In the genomic region with DNA sequence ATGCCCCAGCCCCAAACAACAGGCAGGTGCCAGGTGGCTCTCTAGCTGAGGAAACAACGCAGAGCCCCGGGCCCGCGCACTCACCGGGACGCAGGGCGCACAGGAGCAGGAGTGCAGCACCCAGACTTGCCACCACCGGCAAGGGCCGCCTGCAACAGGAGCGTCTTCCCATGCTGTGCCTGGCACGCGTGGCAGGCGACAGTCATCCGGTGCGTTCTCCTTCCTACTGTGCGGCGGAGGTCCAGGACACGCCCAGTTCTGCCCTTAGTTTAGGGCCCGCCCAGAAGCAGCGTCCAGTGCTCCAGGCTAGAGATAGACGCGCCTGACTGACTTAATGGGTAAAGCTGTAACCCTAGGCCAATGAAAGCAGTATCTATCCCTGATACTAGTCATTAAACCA, we compare ENCODE assay signal across 9 mouse cellular contexts. TPM values are rescaled to one million over a fixed set of nuclear protein-coding genes. Genes with fewer than 3 reads are reported as not detected.
A peak's percentile ranks its signal among the peaks of the same experiment; 100 is the strongest.
DNase-seq lines count a peak whose midpoint lies in the region; ATAC-seq and TF ChIP-seq lines count a peak whose summit lies in the region.
"Had no signal": no experiment of that assay in that cellular context is flagged by ENCODE, and none has a peak within 500 bp of the region (broad histone marks: within the 10 kb centered on the region; RNA-seq: fewer than 3 reads in every experiment).

Chst13 (minus strand) TSS at position 195 of the 400 bp plus-strand sequence.

- H3K27ac ChIP-seq in gastrocnemius, adult 2 months: no peak within 1 kb of the TSS
- no peak within 1 kb of the TSS for H3K27ac ChIP-seq in intestine, postnatal 0 days (ENCODE audit: low read depth, low read length)
- no peak within 1 kb of the TSS for H3K27ac ChIP-seq in lung, embryonic 14.5 days (ENCODE audit: low read depth)
- no peak within 1 kb of the TSS for H3K27ac ChIP-seq in small intestine, adult 2 months (ENCODE audit: insufficient read depth, low read depth, low read length)
- H3K27ac ChIP-seq: macrophage had no signal

- H3K4me2 ChIP-seq in intestine, postnatal 0 days (replicated peaks; ENCODE audit: low read depth): peak within 1 kb of the TSS; percentile 50
- H3K4me2 ChIP-seq in lung, embryonic 14.5 days: peak within 1 kb of the TSS; percentile 50

- intact Hi-C loops in gastrocnemius, adult 2 months (cut with DNase I): loop anchor here (10.0 kb wide), 1 partner anchor 650 kb away; no protein-coding TSS in a partner anchor

- H3K36me3 ChIP-seq in intestine, postnatal 0 days (ENCODE audit: control insufficient read depth, insufficient read depth): no peaks in the 10 kb centered on the region
- H3K36me3 ChIP-seq in lung, embryonic 14.5 days (ENCODE audit: insufficient read depth): no peaks in the 10 kb centered on the region
- H3K36me3 ChIP-seq in small intestine, adult 2 months (ENCODE audit: control insufficient read depth, insufficient read depth, low read length): no peaks in the 10 kb centered on the region

- peak within 1 kb of the TSS; percentile 56 for H3K4me3 ChIP-seq in gastrocnemius, adult 2 months
- H3K4me3 ChIP-seq in intestine, postnatal 0 days (ENCODE audit: low read depth, low read length): 0 out of 2 replicates have a peak within 1 kb of the TSS, but pooled peaks have one; percentile 2
- H3K4me3 ChIP-seq in lung, embryonic 14.5 days (ENCODE audit: low read depth, low read length): peak within 1 kb of the TSS; percentile 18
- peak within 1 kb of the TSS; percentile 25 for H3K4me3 ChIP-seq in small intestine, adult 2 months (ENCODE audit: low read depth, low read length)

- TF ChIP-seq POLR2A in small intestine, adult 2 months (IDR thresholded peaks at IDR 0.05; ENCODE audit: low read depth, low read length): no peak

- H3K4me1 ChIP-seq in intestine, postnatal 0 days (replicated peaks; ENCODE audit: control insufficient read depth, insufficient read depth, low read length): no peaks in the 10 kb centered on the region
- H3K4me1 ChIP-seq in lung, embryonic 14.5 days (ENCODE audit: insufficient read depth): no peaks in the 10 kb centered on the region
- peaks cover 3% of the 10 kb centered on the region for H3K4me1 ChIP-seq in small intestine, adult 2 months (ENCODE audit: control insufficient read depth, insufficient read depth, insufficient read length, low read length)

- ATAC-seq in intestine, postnatal 0 days: no peak
- ATAC-seq in lung, embryonic 14.5 days (ENCODE audit: insufficient read depth): peak; percentile 58; the same call in 1 of the 2 replicates

- H3K27me3 ChIP-seq in intestine, postnatal 0 days (replicated peaks; ENCODE audit: control insufficient read depth, insufficient read depth, low read length): no peaks in the 10 kb centered on the region
- no peaks in the 10 kb centered on the region for H3K27me3 ChIP-seq in lung, embryonic 14.5 days (ENCODE audit: insufficient read depth, low read length)
- H3K27me3 ChIP-seq in small intestine, adult 2 months (ENCODE audit: control insufficient read depth, insufficient read depth, low read length): no peaks in the 10 kb centered on the region

- no peaks in the 10 kb centered on the region for H3K9me3 ChIP-seq in intestine, postnatal 0 days (ENCODE audit: control insufficient read depth)
- H3K9me3 ChIP-seq in lung, embryonic 14.5 days (ENCODE audit: low read depth, low read length): no peaks in the 10 kb centered on the region

- 7% methylated on average over 22 of the region's 22 CpGs for WGBS in intestine, postnatal 0 days
- 8% methylated on average over 22 of the region's 22 CpGs for WGBS in lung, embryonic 14.5 days
- 5% methylated on average over 22 of the region's 22 CpGs for WGBS in small intestine, adult 2 months

- peak; percentile 31 for DNase-seq in ovary, postnatal 36 days (ENCODE audit: low spot score)
- DNase-seq in ovary, postnatal 10 days (ENCODE audit: low spot score): no peak
- peak; percentile 76 for DNase-seq in gastrocnemius, adult 2 months
- DNase-seq in lung, embryonic 14.5 days: peak; percentile 58
- DNase-seq in ovary, postnatal 14 days (ENCODE audit: low spot score): no peak
- DNase-seq in frontal cortex, postnatal 36 days (ENCODE audit: low spot score in 2 of 2): no peak

- TF ChIP-seq CTCF in gastrocnemius, adult 2 months (IDR thresholded peaks at IDR 0.05): no peak
- TF ChIP-seq CTCF in intestine, postnatal 0 days (IDR thresholded peaks at IDR 0.05; ENCODE audit: low read depth): no peak
- TF ChIP-seq CTCF in lung, embryonic 14.5 days (IDR thresholded peaks at IDR 0.05; ENCODE audit: low read depth): no peak
- TF ChIP-seq CTCF in small intestine, adult 2 months (IDR thresholded peaks at IDR 0.05; ENCODE audit: extremely low read depth, insufficient read length, insufficient replicate concordance, low read depth, low read length): no peak

- no peak within 1 kb of the TSS for H3K9ac ChIP-seq in intestine, postnatal 0 days (ENCODE audit: low read depth, low read length)
- H3K9ac ChIP-seq in lung, embryonic 14.5 days: no peak within 1 kb of the TSS

RNA-seq across cellular contexts. Expression of gene Chst13, which starts in this region (rescaled TPM):
- not detected for total RNA-seq in gastrocnemius, adult 2 months (2021)
- not detected in 2 replicates for polyA plus RNA-seq in intestine, postnatal 0 days (2015; fragmentation: Nextera tagmentation; extraction: Ambion mirVana)
- not detected in 2 replicates for polyA plus RNA-seq in lung, embryonic 14.5 days (2014; fragmentation: Nextera tagmentation; extraction: Ambion mirVana)
- 0.09 and 0.52 TPM in 2 replicates for polyA plus RNA-seq in small intestine, adult 2 months (2012; rRNA removed)
- polyA plus RNA-seq: macrophage had no signal

Comparison
In these comparisons a context has a peak if more than half of its experiments do, and no peak if none do; other contexts are left out.
1. Peak in DNase-seq and H3K4me3 ChIP-seq in gastrocnemius, adult 2 months; RNA of the gene not detected or under 1 TPM.
2. Peak in DNase-seq, ATAC-seq, H3K4me3 ChIP-seq and H3K4me2 ChIP-seq in lung, embryonic 14.5 days; RNA of the gene not detected or under 1 TPM.
3. H3K4me3 ChIP-seq: peak in every context shown above with its lines; median percentile 56 in gastrocnemius, adult 2 months; 25 in small intestine, adult 2 months; 18 in lung, embryonic 14.5 days; 2 in intestine, postnatal 0 days.